Mouse (Mus musculus) macrophage (primary cell): Measurements from ENCODE around the gene Tm9sf2. TPM values are rescaled to one million over a fixed set of nuclear protein-coding genes. Genes with fewer than 3 reads are reported as not detected.

ENCODE experiments used
- polyA plus RNA-seq: library from polyadenylated mRNA; stranded (reverse); fragments of 250-400 nt; gene quantifications from 3 replicates; pipeline ENCODE4 v1.2.4, GENCODE M21; 2018; ENCODE audit warnings: inconsistent platforms

Tm9sf2 gene
- polyA plus RNA-seq, 1 experiment from 2014 or later: 98.5 TPM

Other genes starting within 250 kb of the Tm9sf2 start
- gene Ubac2, start 228.4 kb upstream of the Tm9sf2 start, polyA plus RNA-seq: 14.7 to 27.5 TPM (median 24.4 TPM) in 3 replicates
- gene Gpr18, start 191.3 kb upstream of the Tm9sf2 start, polyA plus RNA-seq: 0.20 to 0.28 TPM (median 0.22 TPM) in 3 replicates
- gene Gpr183, start 141.8 kb upstream of the Tm9sf2 start, polyA plus RNA-seq: 2.6 to 26.1 TPM (median 8.0 TPM) in 3 replicates
- gene Timm8a2, start 72.4 kb upstream of the Tm9sf2 start, polyA plus RNA-seq: not detected in 3 replicates
- gene Clybl, start 74.7 kb downstream of the Tm9sf2 start, polyA plus RNA-seq: 3.0 to 8.1 TPM (median 6.6 TPM) in 3 replicates